Mouse (Mus musculus) kidney, adult 18-20 months (tissue): Measurements from ENCODE around the gene Senp2.
"Not testable (repeated sequence)": the region's sequence is repeated elsewhere in the genome, so short reads cannot be mapped to it uniquely, and the experiment has no call there.

Experiments used
- DNase-seq: peaks from one replicate; pipeline ENCODE4 v3.0.0; 2021

Gene Senp2

DNA sequence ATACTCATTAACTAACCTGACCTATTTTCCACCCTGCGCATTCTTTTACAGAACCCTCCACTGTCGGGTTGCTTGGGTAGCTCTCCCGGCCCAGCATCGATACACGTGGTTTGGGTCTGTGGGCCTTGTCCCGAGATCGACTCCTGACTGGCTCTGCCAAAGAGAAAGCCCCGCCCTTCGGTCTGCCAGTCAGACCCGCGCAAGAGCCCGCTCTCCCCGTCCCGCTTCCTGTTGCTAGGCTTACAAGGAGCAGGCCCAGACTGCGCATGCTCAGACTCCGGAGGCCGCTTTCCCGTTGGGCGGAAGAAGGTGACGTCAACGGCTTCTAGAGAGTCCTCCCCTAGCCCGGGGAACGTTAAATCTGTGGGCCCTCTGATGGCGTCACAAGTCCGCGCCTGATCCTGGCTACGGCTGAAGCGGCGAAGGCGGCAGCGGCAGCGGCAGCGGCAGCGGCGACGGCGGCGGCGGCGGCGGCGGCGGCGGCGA, at the start of gene Senp2:
Senp2 (plus strand) TSS at position 386 of the 486 bp plus-strand sequence.
- DNase-seq, result peak; percentile 100

DNA sequence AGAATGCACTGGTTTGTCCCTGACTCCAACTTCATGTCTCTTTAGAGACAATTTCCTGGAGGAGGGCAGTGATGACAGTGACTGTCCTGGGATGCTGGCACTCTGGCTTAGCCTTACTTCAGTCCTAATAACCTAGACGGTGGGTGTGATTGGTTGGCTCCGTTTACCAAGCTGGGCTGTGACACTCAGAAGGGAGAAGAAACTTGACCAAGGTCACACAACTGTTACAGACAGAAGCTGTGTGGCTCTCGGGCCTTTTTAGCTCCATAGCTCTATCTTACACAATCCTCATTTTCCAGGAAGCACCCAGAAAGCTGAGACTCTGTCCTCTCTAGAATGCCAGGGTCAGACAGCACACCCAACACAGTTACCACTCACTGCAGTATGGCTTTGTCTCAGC, 43.7 kb upstream of the Senp2 start:
- no peak for DNase-seq

GRCm38 (mm10) chr16:21969874-21970273, 39.4 kb upstream of the Senp2 start:
- no peak for DNase-seq

GRCm38 (mm10) chr16:21970536-21970935, 38.7 kb upstream of the Senp2 start:
- no peak for DNase-seq

GRCm38 (mm10) chr16:21971446-21971845, 37.8 kb upstream of the Senp2 start:
- DNase-seq, result no peak

- DNase-seq, result no peak
Measured at GRCm38 (mm10) chr16:21976203-21976602, 33.1 kb upstream of the Senp2 start.

- no peak for DNase-seq
Measured at GRCm38 (mm10) chr16:21977347-21977746, 31.9 kb upstream of the Senp2 start.

- no peak for DNase-seq
Measured at GRCm38 (mm10) chr16:21983146-21983545, 26.1 kb upstream of the Senp2 start.

DNA sequence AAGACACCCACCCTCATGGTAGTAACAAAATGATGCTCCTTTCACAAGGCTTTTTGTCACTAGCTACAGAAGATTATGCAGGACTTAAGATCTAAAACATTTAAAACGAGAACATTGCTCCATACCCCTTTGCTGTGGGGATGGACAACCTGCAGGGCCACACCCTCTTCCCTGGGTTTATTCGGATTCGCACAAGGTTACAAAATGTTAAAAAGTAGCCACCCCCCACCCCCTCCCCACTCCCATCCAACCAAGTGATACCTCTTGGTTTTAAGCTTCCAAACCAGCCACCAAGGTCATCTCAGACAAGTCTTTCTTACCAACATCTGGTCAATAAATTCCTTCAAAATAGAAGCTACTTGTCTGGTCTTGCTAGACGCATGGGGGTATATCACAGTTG, 25.7 kb upstream of the Senp2 start:
- no peak for DNase-seq

DNA sequence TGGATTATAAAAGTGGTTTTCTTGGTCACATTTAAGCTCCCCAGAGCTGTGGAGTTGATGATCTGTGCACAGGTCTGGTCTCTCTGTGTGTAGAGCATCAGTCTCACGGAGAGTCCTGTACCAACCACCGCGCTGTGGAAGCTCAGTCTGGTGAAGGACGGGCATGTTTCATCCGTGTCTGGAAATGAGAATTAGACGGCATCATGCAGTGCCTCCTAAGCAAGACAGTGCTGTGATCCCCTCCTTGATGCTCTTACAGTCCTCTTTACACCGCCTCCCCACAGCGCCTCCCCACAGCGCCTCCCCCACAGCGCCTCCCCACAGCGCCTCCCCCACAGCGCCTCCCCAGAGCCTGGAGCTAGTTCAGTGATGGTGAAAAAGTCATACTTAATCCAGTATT, 25.2 kb upstream of the Senp2 start:
- DNase-seq, result no peak

GRCm38 (mm10) chr16:21986191-21986590, 23.1 kb upstream of the Senp2 start:
- DNase-seq, result no peak

DNA sequence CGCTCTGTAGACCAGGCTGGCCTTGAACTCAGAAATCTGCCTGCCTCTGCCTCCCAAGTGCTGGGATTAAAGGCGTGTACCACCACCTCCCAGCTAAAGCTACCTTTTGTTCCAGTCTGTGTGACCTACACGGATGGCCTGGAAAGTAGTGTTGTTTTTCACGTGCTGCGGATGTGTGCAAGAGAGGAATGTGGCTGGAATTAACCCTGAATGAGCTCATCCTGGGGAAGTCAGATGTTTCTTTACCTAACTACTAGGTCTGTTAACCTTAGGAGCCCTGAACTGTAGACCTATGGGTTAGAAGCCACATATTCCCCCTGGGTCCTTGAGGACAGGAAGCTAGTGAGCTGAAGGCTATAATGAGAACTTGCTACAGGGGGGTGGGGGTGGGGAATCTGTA, 21.3 kb upstream of the Senp2 start:
- DNase-seq, result no peak

- not testable (repeated sequence) for DNase-seq
Measured at GRCm38 (mm10) chr16:21990893-21991292, 18.4 kb upstream of the Senp2 start.

DNA sequence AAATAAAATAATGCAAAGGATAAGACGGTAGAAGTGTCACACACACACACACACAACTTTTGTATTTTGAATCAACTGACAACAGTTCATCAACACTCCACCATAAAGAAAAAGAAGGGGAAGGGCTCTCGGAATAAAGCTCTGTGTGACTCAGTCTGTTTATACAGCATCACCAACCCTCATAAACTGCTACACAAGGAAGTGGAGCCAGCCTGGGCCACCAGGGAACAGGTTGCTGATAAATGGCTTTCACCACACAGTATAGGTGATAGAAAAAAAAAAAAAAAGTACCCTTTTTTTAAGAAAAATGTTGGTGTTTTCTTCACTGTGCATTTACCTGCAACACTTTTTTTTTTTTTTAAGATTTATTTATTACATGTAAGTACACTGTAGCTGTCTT, 17.5 kb upstream of the Senp2 start:
- no peak for DNase-seq

GRCm38 (mm10) chr16:21995304-21995703, 14.0 kb upstream of the Senp2 start, which contains the start of gene Liph:
Gene Liph, minus strand, starts transcription at chr16:21995663.
- DNase-seq, result peak; percentile 27

GRCm38 (mm10) chr16:21996402-21996801, 12.9 kb upstream of the Senp2 start:
- no peak for DNase-seq

- DNase-seq, result no peak
Measured at GRCm38 (mm10) chr16:21996881-21997641, 12.2 kb upstream of the Senp2 start.

- DNase-seq, result no peak
Measured at GRCm38 (mm10) chr16:21998061-21998460, 11.2 kb upstream of the Senp2 start.

GRCm38 (mm10) chr16:21999941-22000690, 9.2 kb upstream of the Senp2 start:
- DNase-seq, result no peak

DNA sequence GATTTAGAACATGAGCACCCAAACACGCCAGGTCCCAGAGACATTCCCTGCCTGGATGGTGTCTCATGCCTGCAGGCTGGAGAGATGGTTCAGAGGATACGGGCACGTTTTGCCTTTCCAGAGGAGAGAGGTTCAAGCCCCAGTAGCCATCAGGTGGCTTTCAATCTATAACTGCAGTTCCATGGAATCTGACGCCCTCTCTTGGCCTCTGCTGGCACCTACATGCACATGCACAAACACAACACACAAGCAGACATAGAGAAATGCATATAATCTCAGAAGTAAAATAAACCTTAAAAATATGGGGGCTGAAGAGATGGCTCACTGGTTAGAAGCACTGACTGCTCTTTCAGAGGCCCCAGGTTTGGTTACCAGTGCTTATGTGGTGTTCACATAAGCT, 8.1 kb upstream of the Senp2 start:
- no peak for DNase-seq

GRCm38 (mm10) chr16:22001606-22002005, 7.7 kb upstream of the Senp2 start:
- DNase-seq, result no peak

DNA sequence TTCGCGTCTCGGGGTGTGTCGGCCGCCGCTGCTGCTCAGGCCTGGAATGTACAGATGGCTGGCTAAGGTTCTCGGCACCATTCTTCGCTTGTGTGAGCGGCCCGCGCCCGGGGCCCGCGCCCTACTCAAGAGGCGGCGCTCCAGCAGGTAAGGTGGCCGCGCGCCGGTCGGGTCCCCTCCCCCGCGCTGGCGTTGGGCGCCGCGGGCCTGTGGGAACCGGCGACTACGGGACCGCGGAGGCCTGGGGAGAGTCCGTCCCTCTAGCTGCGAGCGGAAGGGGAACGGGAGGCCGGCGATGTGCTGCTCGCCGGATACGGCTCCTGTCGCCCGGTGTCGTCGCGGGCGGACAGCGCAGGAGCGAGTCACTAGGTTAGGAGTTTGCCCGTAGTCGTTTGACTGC, 312 bp downstream of the Senp2 start:
- no peak for DNase-seq

DNA sequence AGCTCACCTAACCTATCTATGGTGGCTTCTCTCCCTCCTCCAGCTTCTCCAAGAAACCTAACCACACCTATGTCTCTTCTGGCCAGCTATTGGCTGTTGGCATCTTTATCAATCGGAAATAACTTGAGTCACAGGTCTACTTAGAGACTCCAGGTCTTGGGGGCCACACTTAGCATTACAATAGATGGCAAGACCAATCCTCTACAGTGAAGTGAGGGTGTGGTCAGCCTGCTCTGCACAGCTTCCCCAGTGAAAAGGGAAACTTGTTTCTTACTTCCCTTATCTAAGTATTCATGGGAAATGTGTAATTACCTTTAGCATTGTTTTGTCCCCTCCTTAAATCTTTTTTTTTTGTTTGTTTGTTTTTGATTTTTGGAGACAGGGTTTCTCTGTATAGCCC, 6.3 kb downstream of the Senp2 start:
- DNase-seq, result no peak

DNA sequence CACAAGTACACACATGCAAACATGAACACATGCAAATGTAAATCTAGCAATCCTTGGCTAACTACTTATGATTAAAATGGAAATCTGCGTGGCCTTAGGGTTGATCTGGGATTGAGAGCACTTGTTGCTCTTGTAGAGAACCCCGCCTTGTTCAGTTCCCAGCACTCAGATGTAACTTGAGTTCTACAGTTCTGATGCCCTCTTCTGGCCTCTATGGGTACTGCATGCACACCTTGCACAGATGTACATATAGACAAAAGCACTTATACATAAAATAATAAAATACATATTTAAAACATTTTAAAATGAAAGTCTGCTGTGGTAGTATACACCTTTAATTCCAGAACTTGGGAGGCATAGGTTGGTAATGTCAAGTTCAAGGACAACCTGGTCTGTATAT, 12.8 kb downstream of the Senp2 start:
- DNase-seq, result no peak
